Comparison of ENCODE assay signal across 19 mouse cellular contexts in genomic region chr8:87494862-87495261, GRCm38 (mm10). TPM values are rescaled to one million over a fixed set of nuclear protein-coding genes. Genes with fewer than 3 reads are reported as not detected.
DNase-seq lines count a peak whose midpoint lies in the region; ATAC-seq and TF ChIP-seq lines count a peak whose summit lies in the region.
"Had no signal": no experiment of that assay in that cellular context is flagged by ENCODE, and none has a peak within 500 bp of the region (broad histone marks: within the 10 kb centered on the region; RNA-seq: fewer than 3 reads in every experiment).

No protein-coding gene starts in this region.

- ATAC-seq in kidney, postnatal 0 days (replicated peaks; ENCODE audit: low FRiP score, low read depth): no peak
- ATAC-seq in kidney, embryonic 16.5 days (ENCODE audit: low FRiP score, low TSS enrichment): no peak
- ATAC-seq: forebrain, embryonic 13.5 days; midbrain, embryonic 13.5 days had no signal

- H3ac ChIP-seq in C2C12 (ENCODE audit: control insufficient read depth, insufficient read length, low read depth): peak overlapping the region; percentile 12

- H3K4me3 ChIP-seq in kidney, postnatal 0 days (replicated peaks; ENCODE audit: low read depth, low read length): no peak overlapping the region
- no peak overlapping the region for H3K4me3 ChIP-seq in kidney, embryonic 16.5 days (ENCODE audit: low read length)
- no peak overlapping the region for H3K4me3 ChIP-seq in C2C12 (ENCODE audit: insufficient read depth, poor library complexity, severe bottlenecking)
- H3K4me3 ChIP-seq: embryonic facial prominence, embryonic 10.5 days; forebrain, embryonic 13.5 days; heart, embryonic 15.5 days; limb, embryonic 13.5 days; midbrain, embryonic 13.5 days had no signal

- H3K79me3 ChIP-seq in C2C12 (ENCODE audit: low read depth): peaks cover 1% of the 10 kb centered on the region

- H3K4me1 ChIP-seq in kidney, postnatal 0 days (replicated peaks; ENCODE audit: insufficient read depth, low read length): no peaks in the 10 kb centered on the region
- H3K4me1 ChIP-seq in kidney, embryonic 16.5 days (ENCODE audit: insufficient read depth, low read length): no peaks in the 10 kb centered on the region

- H3K4me2 ChIP-seq in kidney, postnatal 0 days (ENCODE audit: low read length): no peak overlapping the region
- no peak overlapping the region for H3K4me2 ChIP-seq in kidney, embryonic 16.5 days (replicated peaks; ENCODE audit: low read depth, low read length)
- H3K4me2 ChIP-seq: forebrain, embryonic 13.5 days; heart, embryonic 15.5 days; hindbrain, embryonic 14.5 days; limb, embryonic 13.5 days; midbrain, embryonic 13.5 days had no signal

- no peak overlapping the region for H3K27ac ChIP-seq in kidney, postnatal 0 days
- no peak overlapping the region for H3K27ac ChIP-seq in kidney, embryonic 16.5 days (ENCODE audit: low read length)
- H3K27ac ChIP-seq: embryonic facial prominence, embryonic 10.5 days; forebrain, embryonic 13.5 days; heart, embryonic 15.5 days; hindbrain, embryonic 14.5 days; limb, embryonic 13.5 days; midbrain, embryonic 13.5 days had no signal

- WGBS in kidney, postnatal 0 days: 68% methylated on average over 9 of the region's 9 CpGs
- 75% methylated on average over 9 of the region's 9 CpGs for WGBS in kidney, embryonic 16.5 days

- TF ChIP-seq CTCF in kidney, postnatal 0 days (IDR thresholded peaks at IDR 0.05; ENCODE audit: low read depth): peak; percentile 39
- TF ChIP-seq CTCF in C2C12 (IDR thresholded peaks at IDR 0.05; ENCODE audit: control insufficient read depth, insufficient read depth, insufficient read length): peak; percentile 37

- H3K9me3 ChIP-seq in kidney, postnatal 0 days (replicated peaks; ENCODE audit: low read length): no peaks in the 10 kb centered on the region
- H3K9me3 ChIP-seq in kidney, embryonic 16.5 days (ENCODE audit: low read length): no peaks in the 10 kb centered on the region
- H3K9me3 ChIP-seq: embryonic facial prominence, embryonic 10.5 days; forebrain, embryonic 13.5 days; heart, embryonic 15.5 days; limb, embryonic 13.5 days; midbrain, embryonic 13.5 days had no signal

- H3K36me3 ChIP-seq in kidney, postnatal 0 days (ENCODE audit: insufficient read depth, low read length): no peaks in the 10 kb centered on the region
- no peaks in the 10 kb centered on the region for H3K36me3 ChIP-seq in kidney, embryonic 16.5 days (ENCODE audit: insufficient read depth, low read length)
- no peaks in the 10 kb centered on the region for H3K36me3 ChIP-seq in C2C12 (ENCODE audit: control insufficient read depth, insufficient read depth)
- H3K36me3 ChIP-seq: embryonic facial prominence, embryonic 10.5 days; heart, embryonic 15.5 days; limb, embryonic 13.5 days; midbrain, embryonic 13.5 days had no signal

- DNase-seq in heart, adult 11 months: peak; percentile 55
- DNase-seq in heart, adult 9 months (ENCODE audit: low spot score in 2 of 2): no peak
- no peak for DNase-seq in kidney, postnatal 0 days (ENCODE audit: low spot score)
- DNase-seq in 3134 (ENCODE audit: extremely low read depth, insufficient read length, low spot score): peak; percentile 74
- no peak for DNase-seq in right cerebral cortex, postnatal 14 days
- DNase-seq: gastrocnemius, postnatal 36 days; kidney, adult 11 months; kidney, postnatal 36 days; layer of hippocampus, adult 9-11 months; lung, adult 18-20 months; right cerebral cortex, adult 18-20 months had no signal

- no peaks in the 10 kb centered on the region for H3K27me3 ChIP-seq in kidney, postnatal 0 days (ENCODE audit: insufficient read depth, low read length)
- no peaks in the 10 kb centered on the region for H3K27me3 ChIP-seq in kidney, embryonic 16.5 days (ENCODE audit: insufficient read depth, low read length)
- no peaks in the 10 kb centered on the region for H3K27me3 ChIP-seq in C2C12 (ENCODE audit: control insufficient read depth, insufficient read depth, insufficient read length)
- H3K27me3 ChIP-seq: forebrain, embryonic 13.5 days; heart, embryonic 15.5 days; limb, embryonic 13.5 days; midbrain, embryonic 13.5 days had no signal

- H3K79me2 ChIP-seq in C2C12 (ENCODE audit: control insufficient read depth, insufficient read depth): no peaks in the 10 kb centered on the region

- H3K9ac ChIP-seq in kidney, postnatal 0 days (ENCODE audit: low read depth, low read length): no peak overlapping the region
- no peak overlapping the region for H3K9ac ChIP-seq in kidney, embryonic 16.5 days (replicated peaks; ENCODE audit: low read length)
- H3K9ac ChIP-seq: forebrain, embryonic 13.5 days; heart, embryonic 15.5 days; hindbrain, embryonic 14.5 days; limb, embryonic 13.5 days; midbrain, embryonic 13.5 days had no signal

TF ChIP-seq in C2C12, 6 proteins besides CTCF, POLR2A, EP300 and RAD21:
- TF ChIP-seq CEBPB (IDR thresholded peaks at IDR 0.05; ENCODE audit: low read depth) (no peak), MYOD1 (IDR thresholded peaks at IDR 0.05; ENCODE audit: control insufficient read depth, insufficient read length, low read depth) (peak; percentile 19)
TF ChIP-seq in C2C12: peak in this region for 1.

RNA-seq across cellular contexts. Expression of gene Cbln1, which starts 22.5 kb away (rescaled TPM):
- polyA plus RNA-seq in kidney, postnatal 0 days (2015; fragmentation: Nextera tagmentation; extraction: Ambion mirVana): 0.12 TPM in 1 of 2 replicates, not detected in the other
- polyA plus RNA-seq in kidney, embryonic 16.5 days (2015; fragmentation: Nextera tagmentation; extraction: Ambion mirVana): 0.06 TPM in 1 of 2 replicates, not detected in the other
- polyA plus RNA-seq in C2C12 (2012; fragmentation: generic; extraction: Trizol): 0.12 TPM
- polyA plus RNA-seq: heart, embryonic 15.5 days had no signal

Comparison
In these comparisons a context has a peak if more than half of its experiments do, and no peak if none do; other contexts are left out.
1. DNase-seq: peak in heart, adult 11 months (single experiment) and 3134 (single experiment); none in heart, adult 9 months (0 of 2), kidney, postnatal 0 days (single experiment) and right cerebral cortex, postnatal 14 days (single experiment).